Mouse (Mus musculus) bone marrow macrophage, adult 2 months (primary cell): Measurements from ENCODE around the gene Fbxl13.

Source experiments
- CTCF ChIP-seq: IDR thresholded peaks from 2 replicates; pipeline ENCODE4 v1.5.1; 2012; ENCODE audit warnings: low read depth, mild to moderate bottlenecking, low read length, moderate library complexity
- POLR2A ChIP-seq: IDR thresholded peaks from 2 replicates; pipeline ENCODE4 v1.6.1; 2012; ENCODE audit warnings: mild to moderate bottlenecking, low read depth, low read length, borderline replicate concordance

DNA sequence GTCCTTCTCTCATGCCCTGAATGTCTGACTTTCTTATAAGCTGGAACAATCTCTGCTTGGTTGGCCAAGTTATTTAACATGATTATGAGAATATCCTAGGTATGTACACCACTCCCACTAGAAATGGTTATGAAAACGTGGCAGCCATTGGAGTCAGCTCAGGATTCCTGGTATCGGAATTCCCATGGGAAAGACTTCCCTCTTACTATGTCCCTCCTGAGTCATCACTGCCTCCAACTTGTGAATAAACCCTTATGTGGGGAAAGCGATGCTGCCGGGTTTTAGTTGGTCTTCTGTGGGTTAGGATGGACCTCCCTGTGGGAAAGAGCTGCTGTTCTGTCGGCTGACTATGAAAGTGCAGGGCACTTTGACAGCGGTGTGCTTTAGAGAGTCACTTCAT lies 163.9 kb downstream of the Fbxl13 start:
- TF ChIP-seq POLR2A = no peak
- TF ChIP-seq CTCF = no peak
